Mouse (Mus musculus) lung, embryonic 16.5 days (tissue): ENCODE data around the gene Atl3. TPM values are rescaled to one million over a fixed set of nuclear protein-coding genes. Genes with fewer than 3 reads are reported as not detected.

Experiments used
- ATAC-seq: fragments of 200-750 bp; cut with Nextera tagmentation; 2 replicates; pipeline ENCODE4 v1.8.0; 2017; ENCODE audit warnings: low read depth, mild to moderate bottlenecking, moderate library complexity
- H3K27ac ChIP-seq: fragments of 300-500 bp; sonication (generic); 2 replicates; pipeline ENCODE4 v1.5.1; 2014; ENCODE audit warnings: mild to moderate bottlenecking, control low read depth, low read length
- H3K27me3 ChIP-seq: fragments of 300-500 bp; sonication (generic); 2 replicates; pipeline ENCODE4 v1.6.1; 2014; ENCODE audit warnings: low read depth, low read length, mixed read lengths; ENCODE audit not compliant: control insufficient read depth, insufficient read depth
- H3K36me3 ChIP-seq: fragments of 300-500 bp; sonication (generic); 2 replicates; pipeline ENCODE4 v1.6.1; 2014; ENCODE audit warnings: low read length; ENCODE audit not compliant: control insufficient read depth, insufficient read depth
- H3K4me1 ChIP-seq: fragments of 300-500 bp; sonication (generic); replicated peaks from 2 replicates; pipeline ENCODE4 v1.6.1; 2014; ENCODE audit warnings: low read length, mixed read lengths; ENCODE audit not compliant: control insufficient read depth, insufficient read depth
- H3K4me2 ChIP-seq: fragments of 300-500 bp; sonication (generic); 2 replicates; pipeline ENCODE4 v1.6.1; 2014; ENCODE audit warnings: low read depth, low read length, control low read depth
- H3K4me3 ChIP-seq: fragments of 300-500 bp; sonication (generic); 2 replicates; pipeline ENCODE4 v1.5.1; 2014; ENCODE audit warnings: mild to moderate bottlenecking, low read length, control low read depth
- H3K9ac ChIP-seq: fragments of 300-500 bp; sonication (generic); 2 replicates; pipeline ENCODE4 v1.6.1; 2014; ENCODE audit warnings: low read length, control low read depth
- H3K9me3 ChIP-seq: fragments of 300-500 bp; sonication (generic); 2 replicates; pipeline ENCODE4 v1.6.1; 2016; ENCODE audit warnings: low read length; ENCODE audit not compliant: control insufficient read depth
- WGBS: fragments of 180-500 bp; shearing (Covaris S2); extraction: QIAGEN DNeasy Blood & Tissue Kit; methylation state at CpG from one replicate; pipeline ENCODE4 v1.1.7; 2014; 5-methylcytosine and 5-hydroxymethylcytosine counted together
- polyA plus RNA-seq: library from polyadenylated mRNA; unstranded; fragments of >200 nt; fragmentation: Nextera tagmentation; extraction: Ambion mirVana; gene quantifications from 2 replicates; pipeline ENCODE4 v1.2.1, GENCODE M21; 2015

The Atl3 gene
- polyA plus RNA-seq, 1 experiment from 2014 or later: 17.2 TPM

- Histone ChIP-seq H3K36me3 (no peaks in the 10 kb centered on the region), H3K4me3 (no peak overlapping the region), H3K4me2 (no peak overlapping the region), H3K9me3 (no peaks in the 10 kb centered on the region), H3K27ac (no peak overlapping the region), H3K27me3 (no peaks in the 10 kb centered on the region), H3K9ac (no peak overlapping the region), H3K4me1 (no peaks in the 10 kb centered on the region)
- WGBS: 48% methylated on average over 7 of the region's 7 CpGs
- no peak for ATAC-seq
Measured at GRCm38 (mm10) chr19:7583101-7583500, 89.3 kb downstream of the Atl3 start.

- 71% methylated on average over 3 of the region's 3 CpGs for WGBS
- ATAC-seq: no peak
- no peaks in the 10 kb centered on the region for H3K9me3 ChIP-seq
- H3K27me3 ChIP-seq: no peaks in the 10 kb centered on the region
- no peak overlapping the region for H3K4me3 ChIP-seq
- H3K27ac ChIP-seq: no peak overlapping the region
- H3K4me2 ChIP-seq: no peak overlapping the region
- no peak overlapping the region for H3K9ac ChIP-seq
- no peaks in the 10 kb centered on the region for H3K4me1 ChIP-seq
- no peaks in the 10 kb centered on the region for H3K36me3 ChIP-seq
Measured at GRCm38 (mm10) chr19:7583599-7583998, 89.8 kb downstream of the Atl3 start.

GRCm38 (mm10) chr19:7585279-7585678 lies 91.4 kb downstream of the Atl3 start:
- Histone ChIP-seq H3K27ac (no peak overlapping the region), H3K36me3 (no peaks in the 10 kb centered on the region)
- 84% methylated on average over 8 of the region's 8 CpGs for WGBS

DNA sequence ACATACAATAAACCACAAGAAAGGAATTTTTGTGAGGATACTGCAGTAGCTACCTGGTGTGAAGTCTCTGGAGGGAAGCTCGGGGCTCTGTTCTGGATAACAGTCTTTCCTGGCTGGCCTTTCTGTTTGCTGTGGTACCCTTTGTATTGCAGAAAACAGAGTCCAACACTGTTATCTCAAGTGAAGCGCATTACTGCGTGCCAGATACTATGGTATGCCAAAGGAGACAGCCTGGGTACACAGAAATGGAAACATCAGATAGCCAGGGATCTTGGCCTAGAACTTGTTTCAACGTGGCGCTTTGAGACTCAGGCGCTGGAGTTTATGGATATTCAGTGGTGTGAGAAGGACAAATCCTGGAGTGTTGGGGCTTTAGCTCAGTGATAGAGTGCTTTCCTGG lies 91.9 kb downstream of the Atl3 start:
- H3K4me2 ChIP-seq: no peak overlapping the region
- H3K9ac ChIP-seq: no peak overlapping the region
- no peak for ATAC-seq
- H3K36me3 ChIP-seq: no peaks in the 10 kb centered on the region
- H3K27ac ChIP-seq: no peak overlapping the region
- 87% methylated on average over 6 of the region's 6 CpGs for WGBS
- H3K27me3 ChIP-seq: no peaks in the 10 kb centered on the region
- H3K9me3 ChIP-seq: no peaks in the 10 kb centered on the region
- no peak overlapping the region for H3K4me3 ChIP-seq
- H3K4me1 ChIP-seq: no peaks in the 10 kb centered on the region

More at GRCm38 (mm10) chr19:7585279-7585678, 91.4 kb downstream of the Atl3 start:
- no peak overlapping the region for H3K9ac ChIP-seq
- no peaks in the 10 kb centered on the region for H3K4me1 ChIP-seq
- H3K9me3 ChIP-seq: no peaks in the 10 kb centered on the region
- no peaks in the 10 kb centered on the region for H3K27me3 ChIP-seq
- H3K4me3 ChIP-seq: no peak overlapping the region
- ATAC-seq: no peak
- no peak overlapping the region for H3K4me2 ChIP-seq

Other genes with a start within 250 kb of the Atl3 start
- gene Rcor2, start 226.7 kb upstream of the Atl3 start, polyA plus RNA-seq: 5.9 and 8.5 TPM in 2 replicates
- gene Mark2, start 152.2 kb upstream of the Atl3 start, polyA plus RNA-seq: 33.4 and 35.0 TPM in 2 replicates
- 24.8 and 25.7 TPM in 2 replicates for gene Spindoc, start 111.0 kb upstream of the Atl3 start, polyA plus RNA-seq
- gene 2700081O15Rik, start 76.4 kb upstream of the Atl3 start, polyA plus RNA-seq: 5.0 TPM in 2 replicates
- 123 and 126 TPM in 2 replicates for gene Rtn3, start 10.8 kb upstream of the Atl3 start, polyA plus RNA-seq
- gene Pla2g16, start 63.4 kb downstream of the Atl3 start, polyA plus RNA-seq: 17.1 and 18.0 TPM in 2 replicates
- gene Lgals12, start 113.2 kb downstream of the Atl3 start, polyA plus RNA-seq: 2.1 and 2.2 TPM in 2 replicates
- 0.20 TPM in 2 replicates for gene Hrasls5, start 118.5 kb downstream of the Atl3 start, polyA plus RNA-seq
- gene Slc22a19, start 217.3 kb downstream of the Atl3 start, polyA plus RNA-seq: 0.75 and 1.2 TPM in 2 replicates